Mouse (Mus musculus) hindbrain, embryonic 11.5 days (tissue): Measurements from ENCODE around the gene Prmt1. TPM values are rescaled to one million over a fixed set of nuclear protein-coding genes. Genes with fewer than 3 reads are reported as not detected.

Experiments used
- ATAC-seq: fragments of 200-750 bp; cut with Nextera tagmentation; 2 replicates; pipeline ENCODE4 v1.8.0; 2017; ENCODE audit warnings: mild to moderate bottlenecking, moderate TSS enrichment, moderate library complexity; ENCODE audit not compliant: low FRiP score
- DNase-seq: peaks from one replicate; pipeline ENCODE4 v3.0.0-alpha.2; 2015; ENCODE audit warnings: low spot score
- H3K27ac ChIP-seq: fragments of 300-500 bp; sonication (generic); 2 replicates; pipeline ENCODE4 v1.5.1; 2014; ENCODE audit warnings: mild to moderate bottlenecking, low read depth, low read length
- H3K27me3 ChIP-seq: fragments of 300-500 bp; sonication (generic); 2 replicates; pipeline ENCODE4 v1.6.1; 2014; ENCODE audit warnings: mild to moderate bottlenecking, low read length, moderate library complexity, mixed read lengths; ENCODE audit not compliant: control insufficient read depth, insufficient read depth
- H3K36me3 ChIP-seq: fragments of 300-500 bp; sonication (generic); 2 replicates; pipeline ENCODE4 v1.6.1; 2014; ENCODE audit warnings: mild to moderate bottlenecking, low read length, moderate library complexity, mixed read lengths; ENCODE audit not compliant: control insufficient read depth, insufficient read depth
- H3K4me1 ChIP-seq: fragments of 300-500 bp; sonication (generic); replicated peaks from 2 replicates; pipeline ENCODE4 v1.6.1; 2014; ENCODE audit warnings: low read length, mixed read lengths; ENCODE audit not compliant: control insufficient read depth, insufficient read depth
- H3K4me2 ChIP-seq: fragments of 300-500 bp; sonication (generic); replicated peaks from 2 replicates; pipeline ENCODE4 v1.6.1; 2014; ENCODE audit warnings: mild to moderate bottlenecking, low read depth, low read length
- H3K4me3 ChIP-seq: fragments of 300-500 bp; sonication (generic); 2 replicates; pipeline ENCODE4 v1.5.1; 2014; ENCODE audit warnings: low read depth, low read length
- H3K9ac ChIP-seq: fragments of 300-500 bp; sonication (generic); 2 replicates; pipeline ENCODE4 v1.6.1; 2014; ENCODE audit warnings: low read depth, low read length
- H3K9me3 ChIP-seq: fragments of 300-500 bp; sonication (generic); 2 replicates; pipeline ENCODE4 v1.6.1; 2016; ENCODE audit warnings: low read length; ENCODE audit not compliant: control insufficient read depth
- WGBS: fragments of 180-500 bp; shearing (Covaris S2); extraction: QIAGEN DNeasy Blood & Tissue Kit; methylation state at CpG from one replicate; pipeline ENCODE4 v1.1.7; 2014; 5-methylcytosine and 5-hydroxymethylcytosine counted together
- polyA plus RNA-seq: library from polyadenylated mRNA; unstranded; fragments of >200 nt; fragmentation: Nextera tagmentation; extraction: Ambion mirVana; gene quantifications from 2 replicates; pipeline ENCODE4 v1.2.1, GENCODE M21; 2014

The Prmt1 gene
- polyA plus RNA-seq, 1 experiment from 2014 or later: 249 TPM

DNA sequence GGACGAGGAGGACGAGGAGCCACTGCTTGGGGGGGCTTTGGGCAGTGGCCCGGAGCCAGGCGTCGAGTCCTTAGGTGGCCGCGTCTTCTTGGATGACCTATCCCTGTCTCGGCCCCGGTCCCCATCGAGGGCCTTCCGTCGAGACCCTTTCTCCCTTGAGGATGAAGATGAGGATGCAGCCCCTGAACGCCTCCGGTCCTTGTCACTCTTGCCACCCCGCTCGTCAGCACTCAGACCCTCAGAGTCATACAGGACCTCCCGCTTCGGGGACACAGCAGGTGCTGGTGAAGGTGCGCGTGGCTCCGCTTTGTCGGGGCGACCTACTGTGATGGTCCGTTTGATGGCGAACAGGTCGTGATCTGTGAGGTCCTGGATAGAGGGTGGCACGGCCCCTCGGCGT is 20.8 kb upstream of the Prmt1 start:
- Histone ChIP-seq H3K36me3 (peaks cover 34% of the 10 kb centered on the region), H3K27me3 (no peaks in the 10 kb centered on the region), H3K9ac (no peak overlapping the region), H3K4me3 (no peak overlapping the region), H3K4me1 (no peaks in the 10 kb centered on the region), H3K27ac (no peak overlapping the region), H3K4me2 (no peak overlapping the region), H3K9me3 (no peaks in the 10 kb centered on the region)
- 96% methylated on average over 29 of the region's 29 CpGs for WGBS
- no peak for ATAC-seq
- no peak for DNase-seq

DNA sequence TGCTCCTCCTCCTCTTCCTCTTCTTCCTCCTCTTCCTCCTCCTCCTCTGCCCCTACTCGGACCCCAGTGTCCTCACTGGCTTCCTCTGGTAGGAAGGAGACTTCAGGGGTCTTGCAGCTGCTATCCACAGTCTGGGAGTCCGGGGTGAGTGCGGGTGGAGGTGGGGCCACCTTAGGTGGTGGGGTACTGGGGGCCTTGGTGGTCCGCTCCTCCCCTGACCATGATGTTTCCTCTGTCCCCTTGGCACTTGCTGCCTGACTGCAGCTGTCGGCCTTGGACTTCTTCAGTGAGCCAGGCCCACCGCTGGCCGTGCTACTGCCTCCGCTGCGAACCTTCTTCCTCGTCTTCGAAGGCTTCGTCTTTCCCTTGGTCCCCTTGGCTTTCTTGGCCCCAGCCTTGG is 20.1 kb upstream of the Prmt1 start:
- Histone ChIP-seq H3K9me3 (no peaks in the 10 kb centered on the region), H3K36me3 (peaks cover 37% of the 10 kb centered on the region), H3K27me3 (no peaks in the 10 kb centered on the region), H3K4me1 (no peaks in the 10 kb centered on the region), H3K9ac (no peak overlapping the region), H3K4me2 (no peak overlapping the region), H3K4me3 (no peak overlapping the region), H3K27ac (no peak overlapping the region)
- ATAC-seq (no peak), DNase-seq (no peak)
- 96% methylated on average over 11 of the region's 12 CpGs for WGBS

- no peaks in the 10 kb centered on the region for H3K4me1 ChIP-seq
- DNase-seq (no peak), ATAC-seq (no peak)
- no peak overlapping the region for H3K27ac ChIP-seq
- peaks cover 37% of the 10 kb centered on the region for H3K36me3 ChIP-seq
- H3K4me2 ChIP-seq: no peak overlapping the region
- no peaks in the 10 kb centered on the region for H3K27me3 ChIP-seq
- 86% methylated on average over 6 of the region's 6 CpGs for WGBS
- no peaks in the 10 kb centered on the region for H3K9me3 ChIP-seq
- no peak overlapping the region for H3K9ac ChIP-seq
- H3K4me3 ChIP-seq: no peak overlapping the region
These were observed 19.1 kb upstream of the Prmt1 start for GRCm38 (mm10) chr7:45005321-45005992.

DNA sequence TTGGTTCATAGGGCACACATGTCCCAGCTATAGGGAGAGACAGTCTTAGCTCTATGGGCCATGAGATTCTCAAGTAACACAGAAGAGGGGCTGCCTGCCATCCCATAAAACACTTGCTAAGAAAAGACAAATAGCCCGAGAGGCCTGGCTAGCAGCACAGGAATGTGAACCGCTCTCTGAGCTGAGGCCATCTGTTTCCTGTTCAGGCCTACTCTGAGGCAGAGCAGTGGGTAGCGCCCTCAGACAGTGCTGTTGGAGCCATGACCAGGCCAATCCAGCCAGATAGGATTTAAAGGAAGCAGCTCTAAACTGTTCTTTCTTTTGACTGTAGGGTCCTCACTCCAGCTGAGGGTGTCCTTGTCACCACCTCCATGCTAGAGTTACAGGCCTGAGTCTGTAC is 18.2 kb upstream of the Prmt1 start:
- 83% methylated on average over 3 of the region's 3 CpGs for WGBS
- Histone ChIP-seq H3K36me3 (peaks cover 33% of the 10 kb centered on the region), H3K27ac (no peak overlapping the region), H3K4me1 (no peaks in the 10 kb centered on the region), H3K9ac (no peak overlapping the region), H3K27me3 (no peaks in the 10 kb centered on the region), H3K4me2 (no peak overlapping the region), H3K4me3 (no peak overlapping the region), H3K9me3 (no peaks in the 10 kb centered on the region)
- DNase-seq: no peak
- ATAC-seq: no peak

GRCm38 (mm10) chr7:45002440-45002839 is 16.1 kb upstream of the Prmt1 start:
- Histone ChIP-seq H3K27me3 (no peaks in the 10 kb centered on the region), H3K4me1 (no peaks in the 10 kb centered on the region), H3K4me2 (no peak overlapping the region), H3K36me3 (peaks cover 23% of the 10 kb centered on the region), H3K9ac (no peak overlapping the region), H3K27ac (no peak overlapping the region), H3K4me3 (no peak overlapping the region), H3K9me3 (no peaks in the 10 kb centered on the region)
- ATAC-seq (no peak), DNase-seq (no peak)
- 98% methylated on average over 7 of the region's 7 CpGs for WGBS

- ATAC-seq (no peak), DNase-seq (no peak)
- 90% methylated on average over 21 of the region's 21 CpGs for WGBS
- Histone ChIP-seq H3K4me2 (no peak overlapping the region), H3K27ac (no peak overlapping the region), H3K4me1 (peaks cover 3% of the 10 kb centered on the region), H3K4me3 (no peak overlapping the region), H3K27me3 (no peaks in the 10 kb centered on the region), H3K9me3 (no peaks in the 10 kb centered on the region), H3K36me3 (peaks cover 14% of the 10 kb centered on the region), H3K9ac (no peak overlapping the region)
These were observed 14.3 kb upstream of the Prmt1 start for GRCm38 (mm10) chr7:45000539-45001114.

GRCm38 (mm10) chr7:44999753-45000152 is 13.4 kb upstream of the Prmt1 start:
- Histone ChIP-seq H3K27ac (no peak overlapping the region), H3K4me1 (peaks cover 3% of the 10 kb centered on the region), H3K4me2 (no peak overlapping the region), H3K9me3 (no peaks in the 10 kb centered on the region), H3K9ac (no peak overlapping the region), H3K27me3 (no peaks in the 10 kb centered on the region), H3K4me3 (no peak overlapping the region; the same call in 1 of the 2 replicates), H3K36me3 (peaks cover 11% of the 10 kb centered on the region)
- ATAC-seq (no peak), DNase-seq (no peak)
- 84% methylated on average over 11 of the region's 11 CpGs for WGBS

- Histone ChIP-seq H3K36me3 (peaks cover 11% of the 10 kb centered on the region), H3K4me3 (peak within 1 kb of the TSS; percentile 69), H3K27ac (peak within 1 kb of the TSS; percentile 65), H3K4me2 (peak within 1 kb of the TSS; percentile 89), H3K27me3 (no peaks in the 10 kb centered on the region), H3K9me3 (no peaks in the 10 kb centered on the region), H3K9ac (peak within 1 kb of the TSS; percentile 69), H3K4me1 (peaks cover 3% of the 10 kb centered on the region)
- peak; percentile 58 for DNase-seq
- WGBS: 4% methylated on average over 18 of the region's 18 CpGs
- ATAC-seq: no peak
These were observed 12.2 kb upstream of the Prmt1 start, which contains the start of gene Bcl2l12 for GRCm38 (mm10) chr7:44998501-44998955. TSS of gene Bcl2l12 (minus strand) at chr7:44998712.

- peak overlapping the region; percentile 65 for H3K27ac ChIP-seq
- H3K4me3 ChIP-seq: peak overlapping the region; percentile 69
- H3K27me3 ChIP-seq: no peaks in the 10 kb centered on the region
- no peaks in the 10 kb centered on the region for H3K9me3 ChIP-seq
- H3K4me2 ChIP-seq: peak overlapping the region; percentile 89
- no peak for DNase-seq
- ATAC-seq: peak; percentile 15
- H3K9ac ChIP-seq: peak overlapping the region; percentile 69
- H3K4me1 ChIP-seq: peaks cover 3% of the 10 kb centered on the region
- 4% methylated on average over 15 of the region's 15 CpGs for WGBS
- peaks cover 11% of the 10 kb centered on the region for H3K36me3 ChIP-seq
These were observed 11.6 kb upstream of the Prmt1 start for GRCm38 (mm10) chr7:44997940-44998428.
